Mouse (Mus musculus): Measurements from ENCODE around the gene Hhat.
A peak's percentile ranks its signal among the peaks of the same experiment; 100 is the strongest.

Hhat gene

DNA sequence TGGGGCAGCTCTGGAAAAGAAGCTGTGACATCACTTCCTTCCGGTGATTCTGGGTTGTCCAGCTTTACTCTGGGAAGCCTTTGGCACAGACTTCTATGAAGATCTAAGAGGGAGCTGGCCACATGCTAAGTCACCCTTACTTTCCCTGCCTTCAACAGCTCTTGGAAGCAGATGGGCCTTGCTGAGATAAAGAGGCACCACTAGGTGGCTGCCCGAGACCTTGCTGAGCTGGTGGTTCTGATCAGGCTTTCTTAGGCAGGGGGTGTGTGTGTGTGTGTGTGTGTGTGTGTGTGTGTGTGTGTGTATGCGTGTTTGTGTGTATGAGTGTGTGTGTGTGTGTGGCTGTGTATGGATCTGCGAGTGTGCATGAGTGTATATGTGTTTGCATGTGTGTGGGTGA lies 13.4 kb upstream of the Hhat start:
- peak; percentile 11 for DNase-seq

GRCm38 (mm10) chr1:192781256-192781655 lies 10.2 kb upstream of the Hhat start:
- no peak for DNase-seq

DNA sequence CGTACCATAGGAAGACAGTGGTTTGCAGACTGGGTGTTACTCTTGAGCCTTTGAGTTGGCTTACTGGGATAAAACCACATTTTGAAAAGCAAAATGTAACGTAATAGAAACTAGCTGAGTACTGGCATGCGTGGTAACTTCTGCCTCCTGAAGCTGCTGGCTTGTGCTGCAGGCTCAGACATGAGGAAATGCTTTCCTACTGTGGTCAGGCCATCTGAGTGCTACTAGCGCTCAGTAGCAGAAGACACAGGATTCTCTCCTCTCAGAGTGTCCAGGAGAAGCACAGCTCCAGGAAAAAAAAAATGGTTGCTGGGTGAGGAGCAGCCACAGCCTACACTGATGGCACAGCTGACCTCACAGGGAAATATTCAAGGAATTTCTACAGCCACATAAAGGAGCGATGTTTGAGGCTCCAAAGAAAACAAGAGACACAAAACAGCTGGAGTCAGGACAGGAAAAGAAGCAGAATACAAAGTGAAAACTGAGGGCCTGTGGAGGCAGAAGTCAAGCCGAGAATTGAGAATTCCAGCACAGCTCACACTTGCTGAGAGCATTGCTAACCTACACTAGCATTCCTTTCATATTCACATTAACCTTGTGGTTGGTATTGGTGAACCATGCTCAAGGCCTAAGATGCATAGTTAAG lies 8.0 kb upstream of the Hhat start:
- DNase-seq = no peak

DNA sequence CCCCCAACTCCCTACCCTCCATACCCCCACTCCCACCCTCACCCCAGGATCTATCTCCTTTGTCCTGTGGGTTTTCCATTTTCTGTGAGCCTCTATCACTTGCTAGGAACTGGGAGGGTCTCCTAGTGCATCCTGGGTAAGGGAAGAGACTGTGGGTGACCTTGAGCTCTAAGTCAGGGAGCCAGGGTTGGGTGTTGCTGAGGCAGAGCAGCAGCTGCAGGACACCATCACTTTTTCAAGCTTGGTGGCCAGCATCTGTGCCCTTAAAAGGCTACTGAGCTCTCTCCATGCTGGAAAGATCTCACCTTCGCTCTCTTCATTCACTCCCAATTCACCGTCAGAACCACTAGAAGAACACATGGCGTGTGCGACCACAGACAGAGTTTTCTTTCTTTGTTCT lies 7.2 kb upstream of the Hhat start:
- DNase-seq = no peak

DNA sequence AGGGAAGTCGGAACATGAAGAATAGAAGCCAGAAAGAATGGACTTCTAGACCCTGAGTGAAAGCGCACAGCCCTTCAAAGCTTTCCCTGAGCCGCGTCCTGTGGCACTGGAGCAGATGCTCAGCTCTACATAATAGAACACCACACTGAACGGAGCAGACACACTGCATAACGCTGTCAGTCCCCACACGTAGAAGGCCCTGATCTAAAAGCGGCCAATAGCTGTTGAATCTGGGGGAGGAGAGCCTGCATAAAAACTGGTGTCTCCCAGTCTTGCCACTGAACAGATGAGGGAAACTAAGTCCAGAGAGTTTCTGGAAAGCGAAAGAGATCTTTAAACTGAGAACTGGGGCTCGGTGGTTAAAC lies 911 bp downstream of the Hhat start:
- peak; percentile 15 for DNase-seq

DNA sequence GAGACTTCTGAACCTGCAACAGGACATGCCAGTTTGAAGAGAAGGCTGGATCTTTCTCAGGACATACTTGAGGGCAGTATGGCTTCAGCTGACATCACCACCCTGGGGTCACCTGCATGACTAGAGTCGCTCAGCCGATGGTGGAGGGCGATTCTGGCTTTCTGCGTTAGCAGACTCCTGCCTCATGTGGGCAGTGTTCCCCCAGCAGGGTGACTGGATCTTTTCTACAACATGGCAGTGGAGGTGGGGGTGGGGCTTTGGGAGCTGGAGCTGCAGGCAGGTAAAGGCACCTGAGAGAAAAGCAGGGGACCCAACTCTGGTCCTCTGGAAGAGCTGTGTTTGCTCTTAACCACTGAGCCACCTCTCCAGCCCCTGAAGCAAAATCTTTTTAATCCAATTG lies 5.5 kb downstream of the Hhat start:
- no peak for DNase-seq

DNA sequence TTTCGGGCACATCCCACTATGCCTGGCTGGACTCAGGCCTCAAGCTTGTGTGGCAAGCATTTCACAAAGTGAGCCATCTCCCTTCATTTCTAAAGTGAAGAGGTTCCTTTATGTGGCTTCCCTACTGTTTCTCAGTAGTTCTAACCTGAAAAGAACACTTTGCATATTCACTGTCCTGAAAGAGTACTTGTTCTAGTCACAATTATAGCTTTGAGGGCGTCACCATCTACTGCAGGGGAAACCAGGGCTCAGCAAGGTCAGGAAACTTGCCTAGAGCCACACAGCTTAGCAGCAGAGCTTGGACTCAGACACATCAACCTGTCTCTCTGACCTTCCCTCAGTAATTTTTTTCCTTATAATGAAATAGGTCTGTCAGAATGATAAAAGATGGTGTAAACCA lies 6.5 kb downstream of the Hhat start:
- DNase-seq = no peak

GRCm38 (mm10) chr1:192762946-192763933 lies 7.8 kb downstream of the Hhat start:
- DNase-seq = no peak

DNA sequence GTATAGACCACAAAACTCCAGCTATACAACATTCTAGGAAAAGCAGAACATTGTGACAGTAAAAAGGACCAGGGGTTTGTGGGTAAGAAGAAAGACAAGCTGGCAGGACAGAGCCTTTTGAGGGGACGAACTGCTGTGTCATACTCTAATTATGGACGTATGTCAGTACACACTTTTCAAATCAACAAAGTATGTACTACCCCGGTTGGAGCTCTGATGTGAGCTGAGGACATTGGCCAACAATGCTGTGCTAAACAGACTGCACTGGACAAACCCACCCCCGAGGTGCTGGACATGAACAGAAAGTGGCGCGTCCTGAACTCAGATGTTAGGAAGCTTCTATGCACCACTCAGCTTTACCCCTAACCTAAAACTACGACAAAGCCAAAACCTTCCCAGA lies 14.3 kb downstream of the Hhat start:
- no peak for DNase-seq

GRCm38 (mm10) chr1:192755685-192756606 lies 15.1 kb downstream of the Hhat start:
- no peak for DNase-seq

DNA sequence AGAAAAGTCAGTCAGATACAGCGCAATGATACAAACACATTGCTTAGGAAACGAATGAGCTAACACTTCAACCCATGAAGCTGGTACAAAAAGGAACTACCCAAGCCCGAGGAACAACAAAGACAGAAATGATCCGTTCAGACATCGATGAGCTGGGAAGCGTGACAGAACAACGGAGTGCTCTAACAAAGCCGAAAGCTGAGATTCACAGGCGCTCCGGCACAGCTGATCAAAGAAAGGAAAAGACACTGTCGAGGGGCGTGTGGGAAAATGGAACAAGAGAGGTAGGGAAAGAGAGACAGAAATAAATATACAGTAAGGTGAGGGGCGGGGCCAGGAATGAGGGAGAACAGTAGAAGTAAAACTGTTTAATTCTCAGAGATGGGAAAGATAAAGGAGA lies 15.8 kb downstream of the Hhat start:
- DNase-seq = no peak

DNA sequence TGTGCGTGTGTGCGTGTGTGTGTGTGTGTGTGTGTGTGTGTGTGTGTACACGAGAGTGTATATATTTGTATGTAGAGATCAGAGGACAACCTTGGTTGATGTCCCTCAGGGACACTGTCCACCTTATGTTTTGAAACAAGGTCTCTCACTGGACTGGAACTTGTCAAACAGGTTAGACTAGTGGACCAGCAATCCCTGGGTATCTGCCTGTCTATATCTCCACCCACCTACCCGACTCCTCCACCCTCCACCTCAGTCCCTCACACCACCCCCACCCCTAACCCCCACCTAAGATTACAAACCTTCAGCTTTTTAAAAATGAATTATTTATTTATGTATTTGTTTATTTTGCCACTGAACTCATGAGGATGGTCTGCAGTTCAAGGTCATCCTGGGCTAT lies 16.8 kb downstream of the Hhat start:
- DNase-seq = no peak

DNA sequence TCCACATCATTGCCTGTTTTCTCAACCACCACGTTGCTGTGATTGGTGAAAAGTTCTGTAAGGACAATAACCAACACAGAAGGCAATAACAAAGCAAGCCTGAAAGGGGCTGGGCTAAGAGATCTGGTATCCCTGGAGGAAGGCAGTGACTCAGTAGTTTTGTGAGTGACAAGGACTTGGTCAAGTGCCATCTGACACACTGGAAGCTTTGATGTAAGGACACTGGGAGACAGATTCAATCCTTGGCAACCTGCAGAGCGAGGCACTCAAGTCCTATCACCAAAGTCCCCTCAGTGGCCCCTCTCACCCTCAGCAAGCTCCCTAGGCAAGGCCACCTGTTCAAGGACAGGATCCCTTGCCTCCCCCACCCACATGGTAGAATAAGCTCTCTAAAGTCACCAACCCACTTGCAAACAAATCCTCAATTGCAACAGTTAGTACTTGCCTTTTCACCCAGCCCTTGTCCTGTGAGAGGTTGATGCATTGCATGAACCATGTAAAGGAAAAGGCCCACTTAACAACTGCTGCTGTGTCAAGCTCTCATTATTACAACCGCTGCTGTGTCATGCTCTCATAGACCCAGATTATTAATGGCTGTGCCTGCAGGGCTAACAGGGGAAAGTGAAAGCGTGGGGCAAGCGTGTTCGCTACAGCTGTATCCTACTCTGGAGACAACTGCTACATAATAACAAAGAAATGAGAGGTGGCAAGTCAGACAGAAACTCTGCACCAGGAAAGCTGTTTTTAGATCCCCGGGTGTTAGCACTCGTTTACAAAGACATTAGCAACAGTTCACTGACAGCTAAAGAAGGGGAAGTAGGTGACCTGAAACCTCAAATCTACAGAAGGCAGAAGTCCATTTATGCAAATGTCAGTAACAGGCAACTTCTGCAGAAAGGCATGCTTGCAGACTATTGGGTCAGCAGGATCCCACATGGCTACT lies 18.1 kb downstream of the Hhat start:
- DNase-seq = no peak

DNA sequence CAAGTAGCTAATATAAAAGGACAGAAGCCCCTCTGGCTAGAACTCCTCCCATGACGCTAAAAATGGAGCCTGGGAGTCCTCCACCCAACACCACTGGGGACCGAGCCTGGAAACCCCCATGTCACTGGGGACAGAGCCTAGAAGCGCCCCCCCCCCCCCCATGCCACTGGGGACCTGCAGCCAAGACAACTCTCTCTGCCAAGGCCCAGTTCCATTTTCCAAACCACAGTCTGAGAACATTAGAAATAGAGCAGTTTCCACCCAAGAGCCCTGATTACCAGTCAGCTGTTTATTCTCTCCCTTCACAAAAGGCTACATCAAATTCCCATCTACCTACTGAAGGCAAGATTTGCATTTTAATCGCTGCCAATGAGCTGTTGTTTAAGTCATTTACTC lies 21.0 kb downstream of the Hhat start:
- no peak for DNase-seq

DNA sequence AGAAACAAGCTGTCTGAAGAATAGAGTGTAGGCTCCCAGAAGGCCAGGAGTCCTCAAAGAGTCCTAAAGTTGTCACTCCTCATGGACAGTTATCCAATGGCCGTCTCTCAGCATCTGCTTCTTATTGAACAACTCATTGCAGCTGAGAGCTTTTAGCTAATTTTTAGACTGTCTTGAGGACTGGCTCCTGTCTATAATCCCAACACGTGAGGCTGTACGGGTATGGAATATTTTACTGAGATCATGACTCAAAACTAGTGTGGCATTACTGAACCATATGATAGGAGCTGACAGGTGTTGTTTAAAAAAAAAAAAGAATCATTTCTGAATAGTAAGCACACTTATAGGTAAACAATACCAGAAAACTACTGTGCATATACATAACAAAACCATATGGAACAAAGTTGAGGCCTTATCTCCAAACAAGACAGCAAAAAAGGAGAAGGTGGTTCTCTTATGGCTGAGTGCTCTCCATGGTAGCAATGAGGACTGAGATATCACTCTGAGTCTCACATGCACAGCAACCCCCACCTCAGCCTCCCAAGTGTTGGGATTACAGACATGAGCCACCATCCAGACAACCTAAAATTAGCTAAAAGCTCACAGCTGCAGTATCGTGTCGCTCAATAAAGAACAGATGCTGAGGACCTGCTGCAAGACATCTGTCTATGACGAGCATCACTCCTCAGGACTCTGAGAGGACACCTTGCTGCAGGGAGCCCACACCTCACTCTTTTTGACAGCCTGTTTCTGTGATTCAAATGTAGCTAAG lies 21.6 kb downstream of the Hhat start:
- no peak for DNase-seq

DNA sequence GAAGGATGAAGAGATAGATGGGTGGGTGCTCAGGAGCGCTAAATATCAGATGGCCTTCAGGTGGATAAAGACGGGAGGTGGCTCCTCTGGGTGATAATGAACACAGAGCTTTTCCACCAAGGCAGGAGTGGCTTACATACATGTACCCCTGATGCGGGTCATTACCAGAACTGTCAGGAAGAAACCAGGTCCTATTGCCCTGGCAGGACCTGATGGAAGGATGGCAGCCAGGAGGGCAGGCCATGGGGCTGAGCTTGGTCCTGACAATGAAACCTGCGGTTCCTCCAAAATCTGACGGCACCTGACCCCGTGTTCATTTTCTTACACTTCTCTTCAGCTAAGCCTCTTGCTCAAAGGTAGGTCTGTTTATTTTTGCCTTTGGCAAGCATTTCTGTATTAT lies 24.8 kb downstream of the Hhat start:
- no peak for DNase-seq

DNA sequence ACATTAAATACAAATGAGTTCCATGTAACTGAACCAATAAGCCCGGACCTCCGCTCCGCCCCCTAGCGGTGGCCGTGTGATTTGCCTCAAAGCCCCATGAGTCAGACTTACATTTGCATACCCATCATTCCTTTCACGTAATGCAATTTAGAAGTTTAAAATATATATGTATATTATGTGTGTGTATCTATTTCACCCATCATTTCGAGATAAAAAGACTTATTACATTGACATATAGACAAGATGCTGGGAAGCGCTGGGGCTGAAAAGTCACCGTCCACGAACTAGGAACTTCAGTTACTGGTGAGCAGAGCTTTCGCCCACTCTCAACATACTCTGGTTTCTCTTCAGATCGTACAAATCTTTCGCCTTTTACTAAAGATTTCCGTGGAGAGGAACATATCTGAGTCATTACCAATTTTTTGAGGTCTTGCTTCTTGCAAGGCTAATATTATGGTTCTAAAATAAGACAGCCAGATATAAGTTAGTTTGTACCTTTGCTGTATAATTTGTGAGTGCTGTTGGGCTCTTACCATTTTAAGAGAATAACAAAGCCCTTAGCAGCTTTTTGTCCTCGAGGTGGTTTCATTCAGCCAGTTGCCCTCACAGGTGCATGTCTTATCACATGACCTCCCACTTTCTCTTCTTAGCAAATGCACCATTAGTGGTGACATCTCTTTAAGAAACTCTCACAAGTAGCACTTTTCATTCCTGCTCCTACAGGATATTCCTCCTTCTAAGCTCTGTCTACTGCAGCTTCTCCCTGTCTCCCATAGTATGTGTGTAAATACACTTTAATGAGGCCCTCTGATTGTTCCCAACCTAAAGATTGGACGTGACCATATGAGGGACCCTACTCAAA lies 25.6 kb downstream of the Hhat start:
- no peak for DNase-seq

DNA sequence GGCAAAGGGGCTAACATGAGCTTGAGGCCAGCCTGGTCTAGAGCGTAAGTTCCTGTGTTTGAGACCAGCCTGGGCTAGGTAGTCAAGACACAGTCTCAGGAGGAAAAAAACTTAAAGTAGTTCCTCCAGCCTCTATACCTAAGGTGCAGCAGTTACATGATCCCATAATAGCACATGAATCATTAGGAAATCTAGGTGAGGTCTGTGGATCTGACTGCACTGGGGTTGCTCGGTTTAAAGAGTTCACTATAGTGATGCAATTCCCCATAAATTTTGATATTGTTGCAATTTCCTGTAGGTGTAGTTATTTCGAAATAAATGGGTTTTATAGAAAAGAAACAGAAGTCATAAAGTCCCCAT lies 26.2 kb downstream of the Hhat start:
- no peak for DNase-seq

DNA sequence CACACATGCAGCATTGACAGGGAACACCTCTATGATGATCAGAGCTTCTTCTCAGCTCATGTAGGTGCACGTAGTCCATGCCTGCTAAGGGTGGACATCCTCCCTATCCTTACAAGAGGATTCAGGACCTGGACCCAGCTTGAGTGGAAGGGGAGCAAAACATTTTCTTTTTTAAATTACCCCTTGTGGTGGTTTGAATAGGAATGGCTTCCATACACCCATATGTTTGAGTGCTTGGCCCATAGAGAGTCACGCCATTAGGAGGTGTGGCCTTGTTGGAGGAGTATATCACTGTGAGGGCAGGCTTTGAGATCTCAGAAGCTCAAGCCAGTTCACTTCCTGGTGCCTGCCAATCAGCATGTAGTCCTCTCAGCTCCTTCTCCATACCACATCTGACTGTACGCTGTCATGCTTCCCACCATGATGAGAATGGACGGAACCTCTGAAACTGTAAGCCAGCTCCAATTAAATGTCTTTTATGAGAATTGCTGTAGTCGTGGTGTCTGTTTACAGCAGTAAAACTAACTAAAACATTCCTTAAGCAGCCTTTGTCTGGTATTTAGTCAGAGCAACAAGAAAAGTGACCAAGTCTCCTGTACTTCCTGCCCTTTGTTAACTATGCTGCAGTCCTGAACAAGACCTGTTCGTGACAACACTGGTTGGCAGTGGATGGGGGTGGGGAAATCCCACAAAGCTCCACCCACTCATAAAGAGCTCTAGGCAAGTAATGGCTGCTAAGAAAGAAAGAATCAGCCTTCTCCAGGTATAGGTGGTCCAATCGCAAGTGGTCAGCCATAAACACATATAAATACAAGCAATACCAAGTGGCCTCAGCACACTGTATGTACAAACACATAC lies 28.4 kb downstream of the Hhat start:
- no peak for DNase-seq

Measured in cerebellum, adult 11 months (tissue).